Mouse (Mus musculus): ENCODE results near the gene Wif1.

The Wif1 gene

GRCm38 (mm10) chr10:121068003-121068402, 34.2 kb downstream of the Wif1 start:
- in situ Hi-C loops (cut with MboI; ENCODE audit: low sequenced_read_pairs), result no loop called here

- in situ Hi-C loops (cut with MboI; ENCODE audit: low sequenced_read_pairs), result no loop called here
Measured at GRCm38 (mm10) chr10:121070742-121071141, 37.0 kb downstream of the Wif1 start.

- in situ Hi-C loops (cut with MboI; ENCODE audit: low sequenced_read_pairs), result no loop called here
Measured at GRCm38 (mm10) chr10:121080500-121080899, 46.7 kb downstream of the Wif1 start.

GRCm38 (mm10) chr10:121082881-121083280, 49.1 kb downstream of the Wif1 start:
- in situ Hi-C loops (cut with MboI; ENCODE audit: low sequenced_read_pairs), result no loop called here

GRCm38 (mm10) chr10:121083512-121083911, 49.8 kb downstream of the Wif1 start:
- in situ Hi-C loops (cut with MboI; ENCODE audit: low sequenced_read_pairs), result no loop called here

GRCm38 (mm10) chr10:121088679-121089078, 54.9 kb downstream of the Wif1 start:
- in situ Hi-C loops (cut with MboI; ENCODE audit: low sequenced_read_pairs), result no loop called here

DNA sequence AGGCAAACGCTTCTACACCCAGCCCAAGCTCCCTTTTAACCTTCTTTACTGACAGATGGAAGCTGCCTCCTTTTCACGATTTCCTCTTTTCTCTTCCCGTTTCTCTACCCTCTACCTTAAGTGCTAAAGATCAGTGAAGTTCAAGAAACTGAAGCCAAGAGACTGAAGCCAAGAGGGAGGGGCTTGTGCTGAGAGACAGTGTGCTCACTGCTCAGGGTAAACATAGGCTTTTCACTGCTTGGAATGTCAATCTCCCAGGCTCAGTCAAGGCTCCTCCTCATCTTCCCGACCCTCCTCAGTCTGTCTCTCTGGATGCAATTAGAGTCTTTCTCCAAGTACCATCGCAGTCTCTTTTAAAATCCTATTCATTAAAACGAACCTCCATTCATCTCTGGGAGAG, 55.6 kb downstream of the Wif1 start:
- in situ Hi-C loops (cut with MboI; ENCODE audit: low sequenced_read_pairs), result no loop called here

- in situ Hi-C loops (cut with MboI; ENCODE audit: low sequenced_read_pairs), result no loop called here
Measured at GRCm38 (mm10) chr10:121090006-121090405, 56.2 kb downstream of the Wif1 start.

- in situ Hi-C loops (cut with MboI; ENCODE audit: low sequenced_read_pairs), result no loop called here
Measured at GRCm38 (mm10) chr10:121095948-121096347, 62.2 kb downstream of the Wif1 start.

- in situ Hi-C loops (cut with MboI; ENCODE audit: low sequenced_read_pairs), result no loop called here
Measured at GRCm38 (mm10) chr10:121098263-121098662, 64.5 kb downstream of the Wif1 start.

DNA sequence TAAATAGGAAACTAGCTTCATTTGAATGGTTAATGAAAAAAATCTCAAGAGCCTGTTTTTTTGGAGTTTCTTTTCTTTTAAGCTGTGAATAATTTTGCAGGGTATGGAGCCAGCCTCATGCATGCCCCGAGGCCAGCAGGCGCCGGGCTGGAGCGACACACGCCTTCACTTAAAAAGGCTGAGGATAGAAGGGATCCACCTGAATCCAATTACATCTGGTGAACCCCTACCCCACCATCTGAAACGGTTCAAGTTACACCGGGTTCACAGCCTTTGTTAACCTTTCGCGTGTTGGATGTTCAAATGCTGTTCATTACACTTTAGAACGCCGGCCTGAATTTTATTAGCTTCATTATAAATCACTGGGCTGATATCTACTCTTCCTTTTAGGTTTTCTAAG, 65.9 kb downstream of the Wif1 start:
- in situ Hi-C loops (cut with MboI; ENCODE audit: low sequenced_read_pairs), result no loop called here

DNA sequence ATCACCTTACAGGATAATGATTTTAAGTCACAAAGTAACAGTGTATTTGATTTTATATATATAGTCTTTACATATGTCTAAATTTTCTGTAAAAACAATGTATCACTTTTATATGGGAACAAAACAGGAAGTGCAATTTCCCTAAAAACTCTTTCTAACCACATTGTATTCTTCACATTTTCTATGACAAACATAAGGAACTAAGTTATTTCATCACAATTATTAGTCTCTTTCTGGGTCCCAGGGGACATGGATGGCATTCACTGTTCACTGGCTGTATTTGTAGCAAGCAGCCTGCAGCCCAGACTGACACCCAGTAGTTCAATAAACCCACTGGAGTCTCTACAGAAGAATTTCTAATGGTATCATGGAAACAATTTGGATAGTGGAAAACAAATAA, 82.4 kb downstream of the Wif1 start:
- in situ Hi-C loops (cut with MboI; ENCODE audit: low sequenced_read_pairs), result no loop called here

DNA sequence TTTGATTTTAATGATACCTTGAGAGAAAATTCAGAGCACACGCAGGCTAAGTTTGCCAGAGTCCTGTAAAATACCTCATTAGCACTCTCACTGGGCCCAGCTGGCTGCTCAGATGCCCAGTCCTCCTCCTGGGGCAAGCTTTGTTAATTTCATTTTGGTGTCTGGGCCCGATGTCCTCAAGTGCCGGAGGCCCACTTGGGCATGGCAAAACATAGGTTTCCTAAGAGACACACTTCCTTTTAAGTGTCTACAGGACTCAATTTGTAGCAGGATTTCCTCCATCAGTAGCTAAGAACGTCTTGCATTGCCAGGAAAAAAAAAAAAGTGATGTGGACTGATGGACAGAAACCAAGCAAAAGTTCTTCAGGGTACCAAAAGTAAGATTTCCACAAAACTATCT, 82.9 kb downstream of the Wif1 start:
- in situ Hi-C loops (cut with MboI; ENCODE audit: low sequenced_read_pairs), result no loop called here

DNA sequence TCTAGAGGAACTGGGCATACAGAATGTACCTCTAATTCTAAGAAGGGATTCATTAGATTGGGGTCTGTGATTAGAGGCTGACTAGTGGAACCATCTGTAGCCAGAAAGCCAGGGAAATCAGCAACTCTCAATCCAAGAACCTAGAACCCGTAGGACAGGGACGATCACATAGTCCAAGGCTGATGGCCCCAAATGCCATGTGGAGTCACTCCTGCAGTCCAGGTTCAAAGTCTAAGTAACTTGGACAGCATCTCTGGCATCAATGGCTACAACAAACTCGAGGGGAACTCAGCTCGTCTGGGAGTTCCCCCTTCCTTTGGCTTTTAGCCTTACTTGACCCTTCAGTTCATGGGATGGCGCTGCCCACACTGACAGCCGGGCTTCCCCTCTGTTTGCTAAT, 87.0 kb downstream of the Wif1 start:
- in situ Hi-C loops (cut with MboI; ENCODE audit: low sequenced_read_pairs), result no loop called here

GRCm38 (mm10) chr10:121124481-121124880, 90.7 kb downstream of the Wif1 start:
- in situ Hi-C loops (cut with MboI; ENCODE audit: low sequenced_read_pairs), result no loop called here

DNA sequence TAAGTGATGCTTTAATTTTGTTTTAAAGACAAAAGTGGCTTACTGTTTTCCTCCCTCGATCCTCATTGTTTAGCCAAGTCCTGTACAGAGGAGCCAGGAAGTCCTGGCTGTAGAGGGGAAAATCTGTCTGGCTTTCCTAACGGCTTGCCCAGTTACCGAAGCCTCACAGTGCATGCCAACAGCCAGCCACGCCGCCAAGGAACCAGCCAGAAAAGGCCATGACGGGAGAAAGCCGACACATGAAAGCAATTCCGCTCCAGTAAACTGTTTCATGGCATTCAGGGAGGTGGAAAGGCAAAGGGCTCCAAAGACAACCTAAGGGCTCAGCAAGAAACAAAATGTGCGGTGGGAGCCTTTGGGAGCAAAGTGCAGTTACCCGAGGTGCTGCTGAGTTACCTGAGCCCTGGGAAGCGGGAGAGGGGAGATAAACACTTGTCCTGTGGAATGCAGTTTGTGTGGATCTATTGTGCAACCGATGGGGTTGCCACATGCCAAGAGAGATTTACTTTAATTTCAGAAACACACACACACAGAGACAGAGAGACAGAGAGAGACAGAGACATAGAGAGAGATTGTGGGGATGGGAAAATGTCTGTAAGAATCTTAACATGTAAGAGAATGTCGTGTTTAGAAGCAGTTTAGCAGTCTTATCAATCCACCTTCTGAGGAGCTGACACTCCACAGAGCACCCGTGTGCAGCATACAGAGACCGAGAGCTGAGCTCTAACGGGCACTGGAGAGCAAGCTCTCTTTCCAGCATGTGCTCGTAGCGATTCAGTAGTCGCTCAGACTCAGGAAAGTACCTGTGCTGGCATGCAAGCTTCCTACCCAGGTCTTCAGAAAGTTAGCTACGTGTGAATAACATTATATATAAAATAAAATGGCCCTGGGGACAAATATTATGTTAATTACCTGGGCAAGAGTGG, 95.5 kb downstream of the Wif1 start:
- in situ Hi-C loops (cut with MboI; ENCODE audit: low sequenced_read_pairs), result no loop called here
